1 mouse cellular context compared by ENCODE assay signal in the genomic region with DNA sequence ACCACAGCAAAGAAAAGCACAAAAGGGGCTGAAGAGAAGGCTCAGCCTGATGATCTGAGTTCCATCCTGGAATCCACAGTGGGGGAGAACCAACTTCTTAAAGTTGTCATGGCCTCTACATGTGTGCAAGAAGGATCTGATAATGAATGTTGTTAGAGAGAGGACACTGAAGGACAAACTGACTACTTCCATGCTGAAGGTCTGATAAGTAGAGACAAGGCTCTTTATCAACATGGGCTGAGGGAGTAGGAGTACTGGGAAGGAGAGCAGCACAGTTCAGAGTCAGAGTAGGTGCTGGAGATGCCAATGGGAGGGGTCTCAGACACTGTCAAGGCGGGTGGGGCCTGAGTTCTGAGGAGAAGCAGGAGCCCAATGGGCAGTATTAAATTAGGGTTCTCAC.
A peak's percentile ranks its signal among the peaks of the same experiment; 100 is the strongest.
TF ChIP-seq lines count a peak whose summit lies in the region.

No protein-coding gene starts in this region.

TF ChIP-seq in MEL, 35 proteins besides CTCF, POLR2A, EP300 and RAD21:
- TF ChIP-seq USF1 (IDR thresholded peaks at IDR 0.05; ENCODE audit: low read depth, low read length): no peak
- TF ChIP-seq ELF1 (IDR thresholded peaks at IDR 0.05; ENCODE audit: low read depth, low read length): no peak
- no peak for TF ChIP-seq HCFC1 (IDR thresholded peaks at IDR 0.05; ENCODE audit: low read depth, low read length)
- peak; percentile 38; the same call in 1 of the 2 replicates for TF ChIP-seq MXI1 (IDR thresholded peaks at IDR 0.05; ENCODE audit: low read depth, low read length)
- TF ChIP-seq POLR2AphosphoS5 (IDR thresholded peaks at IDR 0.05; ENCODE audit: borderline replicate concordance, low read depth, low read length): no peak
- no peak for TF ChIP-seq TBP (IDR thresholded peaks at IDR 0.05; ENCODE audit: low read depth, low read length)
- peak; percentile 32; the same call in 1 of the 2 replicates for TF ChIP-seq RCOR1 (IDR thresholded peaks at IDR 0.05; ENCODE audit: low read depth, low read length)
- TF ChIP-seq ZC3H11A (IDR thresholded peaks at IDR 0.05; ENCODE audit: low read depth, low read length): no peak
- TF ChIP-seq ETS1 (IDR thresholded peaks at IDR 0.05; ENCODE audit: low read depth, low read length): peak; percentile 46; the same call in 1 of the 2 replicates
- TF ChIP-seq GATA1 (IDR thresholded peaks at IDR 0.05; ENCODE audit: low read depth, low read length): peak; percentile 71
- TF ChIP-seq MAZ (IDR thresholded peaks at IDR 0.05; ENCODE audit: low read depth, low read length): no peak
- no peak for TF ChIP-seq TAL1 (IDR thresholded peaks at IDR 0.05; ENCODE audit: low read length)
- TF ChIP-seq CHD1 (IDR thresholded peaks at IDR 0.05; ENCODE audit: low read depth, low read length): no peak
- peak; percentile 67; the same call in 1 of the 2 replicates for TF ChIP-seq TCF12 (IDR thresholded peaks at IDR 0.05; ENCODE audit: low read depth, low read length)
- TF ChIP-seq USF2 (IDR thresholded peaks at IDR 0.05; ENCODE audit: borderline replicate concordance in 1 of 2, insufficient read depth in 1 of 2, low read depth in 1 of 2, low read length in 2 of 2): no peak
- no peak for TF ChIP-seq KAT2A (conservative IDR thresholded peaks at IDR 0.05; ENCODE audit: low read depth, low read length)
- no peak for TF ChIP-seq MEF2A (IDR thresholded peaks at IDR 0.05; ENCODE audit: extremely low read depth, insufficient replicate concordance, low read depth, low read length, poor library complexity, severe bottlenecking)
- TF ChIP-seq NELFE (IDR thresholded peaks at IDR 0.05; ENCODE audit: low read depth, low read length): no peak
- no peak for TF ChIP-seq ZKSCAN1 (IDR thresholded peaks at IDR 0.05; ENCODE audit: low read depth, low read length)
